Mouse (Mus musculus): ENCODE results near the gene Slco2a1.

DNA sequence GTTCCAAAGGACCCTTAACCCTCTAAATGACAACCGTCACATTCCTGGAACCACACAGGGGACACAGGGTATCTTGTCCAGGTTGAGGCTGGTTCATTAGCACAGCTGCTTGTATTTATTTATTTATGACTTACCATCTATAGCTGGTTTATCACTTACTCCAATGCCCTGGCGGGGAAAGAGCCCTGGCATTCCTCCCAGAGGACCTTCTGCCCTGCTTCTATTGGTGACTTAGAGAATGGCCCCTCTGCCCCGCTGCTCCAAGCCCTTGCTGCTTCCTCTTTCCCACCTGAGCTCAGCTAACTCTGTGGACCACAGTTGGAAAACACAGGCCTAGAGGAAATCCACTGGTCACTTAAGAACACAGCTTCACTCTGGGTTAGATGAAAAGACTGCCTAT, 94.9 kb downstream of the Slco2a1 start:
- TF ChIP-seq POLR2A (IDR thresholded peaks at IDR 0.05; ENCODE audit: borderline replicate concordance, insufficient read depth, low read length) = no peak
- no peak for TF ChIP-seq CTCF (IDR thresholded peaks at IDR 0.05; ENCODE audit: borderline replicate concordance, insufficient read depth, low read depth, low read length)

All from cerebellum, adult 2 months (tissue).